8 mouse cellular contexts compared by ENCODE assay signal in genomic region chr15:102072963-102073558, GRCm38 (mm10). TPM values are rescaled to one million over a fixed set of nuclear protein-coding genes. Genes with fewer than 3 reads are reported as not detected.
DNase-seq lines count a peak whose midpoint lies in the region; ATAC-seq and TF ChIP-seq lines count a peak whose summit lies in the region.

No protein-coding gene starts in this region.

- H3K9ac ChIP-seq in lung, embryonic 15.5 days = peak overlapping the region; percentile 36; the same call in 1 of the 2 replicates
- no peak overlapping the region for H3K9ac ChIP-seq in intestine, postnatal 0 days (ENCODE audit: low read depth, low read length)
- no peak overlapping the region for H3K9ac ChIP-seq in neural tube, embryonic 14.5 days (replicated peaks; ENCODE audit: low read depth, low read length)

- H3K4me3 ChIP-seq in lung, embryonic 15.5 days = peak overlapping the region; percentile 98
- H3K4me3 ChIP-seq in embryonic fibroblast, embryonic 13.5 days (ENCODE audit: insufficient read depth, low read length) = peak overlapping the region; percentile 21; the same call in 1 of the 2 replicates
- H3K4me3 ChIP-seq in intestine, postnatal 0 days (ENCODE audit: low read depth, low read length) = peak overlapping the region; percentile 79; the same call in 1 of the 2 replicates
- H3K4me3 ChIP-seq in neural tube, embryonic 14.5 days (ENCODE audit: low read depth, low read length) = peak overlapping the region; percentile 97

- no peaks in the 10 kb centered on the region for H3K27me3 ChIP-seq in lung, embryonic 15.5 days
- H3K27me3 ChIP-seq in intestine, postnatal 0 days (replicated peaks; ENCODE audit: control insufficient read depth, insufficient read depth, low read length) = no peaks in the 10 kb centered on the region
- H3K27me3 ChIP-seq in neural tube, embryonic 14.5 days (ENCODE audit: control insufficient read depth, insufficient read depth, low read length) = peaks cover 4% of the 10 kb centered on the region; the same call in 1 of the 2 replicates

- peak; percentile 1; the same call in 1 of the 2 replicates for ATAC-seq in lung, embryonic 15.5 days (ENCODE audit: borderline replicate concordance, extremely low read depth, low FRiP score, low TSS enrichment)
- peak; percentile 1; the same call in 1 of the 2 replicates for ATAC-seq in intestine, postnatal 0 days
- peak; percentile 23 for ATAC-seq in neural tube, embryonic 14.5 days (ENCODE audit: low read depth)
- no peak for ATAC-seq in granulocyte monocyte progenitor cell, adult 5-6 weeks (replicated peaks; ENCODE audit: poor library complexity, severe bottlenecking)

- no peak for DNase-seq in lung, adult 18-20 months
- no peak for DNase-seq in cerebellum, postnatal 4 days (ENCODE audit: low spot score in 2 of 2)
- DNase-seq in left cerebral cortex, postnatal 10 days (ENCODE audit: extremely low spot score in 1 of 2, low spot score in 2 of 2) = no peak

- WGBS in lung, embryonic 15.5 days = 13% methylated on average over 6 of the region's 6 CpGs
- 9% methylated on average over 6 of the region's 6 CpGs for WGBS in intestine, postnatal 0 days
- WGBS in neural tube, embryonic 14.5 days = 16% methylated on average over 6 of the region's 6 CpGs

- intact Hi-C loops in left cerebral cortex, postnatal 10 days (cut with DNase I) = no loop called here

- H3K9me3 ChIP-seq in lung, embryonic 15.5 days = no peaks in the 10 kb centered on the region
- H3K9me3 ChIP-seq in intestine, postnatal 0 days (ENCODE audit: control insufficient read depth) = no peaks in the 10 kb centered on the region
- no peaks in the 10 kb centered on the region for H3K9me3 ChIP-seq in neural tube, embryonic 14.5 days (ENCODE audit: control insufficient read depth, low read length)

- no peaks in the 10 kb centered on the region for H3K36me3 ChIP-seq in lung, embryonic 15.5 days
- no peaks in the 10 kb centered on the region for H3K36me3 ChIP-seq in intestine, postnatal 0 days (ENCODE audit: control insufficient read depth, insufficient read depth)
- H3K36me3 ChIP-seq in neural tube, embryonic 14.5 days (ENCODE audit: control insufficient read depth, insufficient read depth, low read length) = no peaks in the 10 kb centered on the region

- no peak overlapping the region; the same call in 1 of the 2 replicates for H3K27ac ChIP-seq in lung, embryonic 15.5 days
- H3K27ac ChIP-seq in embryonic fibroblast, embryonic 13.5 days (ENCODE audit: insufficient read depth, low read length) = peak overlapping the region; percentile 20; the same call in 1 of the 2 replicates
- peak overlapping the region; percentile 61; the same call in 1 of the 2 replicates for H3K27ac ChIP-seq in intestine, postnatal 0 days (ENCODE audit: low read depth, low read length)
- H3K27ac ChIP-seq in neural tube, embryonic 14.5 days (ENCODE audit: low read depth, low read length) = no peak overlapping the region

- H3K4me1 ChIP-seq in lung, embryonic 15.5 days = peaks cover 32% of the 10 kb centered on the region
- H3K4me1 ChIP-seq in embryonic fibroblast, embryonic 13.5 days (ENCODE audit: control insufficient read depth, insufficient read depth, low read length) = peaks cover 4% of the 10 kb centered on the region; the same call in 1 of the 2 replicates
- H3K4me1 ChIP-seq in intestine, postnatal 0 days (replicated peaks; ENCODE audit: control insufficient read depth, insufficient read depth, low read length) = no peaks in the 10 kb centered on the region
- H3K4me1 ChIP-seq in neural tube, embryonic 14.5 days (ENCODE audit: control insufficient read depth, insufficient read depth, low read length) = peaks cover 21% of the 10 kb centered on the region

- H3K4me2 ChIP-seq in lung, embryonic 15.5 days = peak overlapping the region; percentile 80
- peak overlapping the region; percentile 55 for H3K4me2 ChIP-seq in intestine, postnatal 0 days (replicated peaks; ENCODE audit: low read depth)
- H3K4me2 ChIP-seq in neural tube, embryonic 14.5 days (ENCODE audit: low read depth, low read length) = peak overlapping the region; percentile 50

- no peak for TF ChIP-seq CTCF in embryonic fibroblast, embryonic 13.5 days (IDR thresholded peaks at IDR 0.05; ENCODE audit: borderline replicate concordance, insufficient read depth, low read length)
- TF ChIP-seq CTCF in intestine, postnatal 0 days (IDR thresholded peaks at IDR 0.05; ENCODE audit: low read depth) = no peak

- 0 out of 2 replicates have a peak, but pooled peaks have one; percentile 14 for TF ChIP-seq POLR2A in embryonic fibroblast, embryonic 13.5 days (IDR thresholded peaks at IDR 0.05; ENCODE audit: low read depth, low read length)

RNA-seq across cellular contexts. Expression of gene Eif4b, which starts 0.5 kb away (rescaled TPM):
- 118 and 121 TPM in 2 replicates for polyA plus RNA-seq in lung, embryonic 15.5 days (2015; fragmentation: Nextera tagmentation; extraction: Ambion mirVana)
- 309 and 317 TPM in 2 replicates for polyA plus RNA-seq in embryonic fibroblast, embryonic 13.5 days (2011; ENCODE audit: insufficient read length, low read depth, missing spikeins)
- polyA plus RNA-seq in intestine, postnatal 0 days (2015; fragmentation: Nextera tagmentation; extraction: Ambion mirVana) = 47.8 and 53.0 TPM in 2 replicates
- 77.6 and 96.9 TPM in 2 replicates for polyA plus RNA-seq in neural tube, embryonic 14.5 days (2014; fragmentation: Nextera tagmentation; extraction: Ambion mirVana)
- total RNA-seq in granulocyte monocyte progenitor cell, adult 5-6 weeks (2014; fragmentation: Nextera tagmentation) = 244 and 264 TPM in 2 replicates
- 450 TPM in 2 replicates for total RNA-seq in granulocyte monocyte progenitor cell, adult 5-6 weeks (2017)
- total RNA-seq in left cerebral cortex, postnatal 10 days (2021) = 100 to 1,000 TPM; 176 to 177 TPM

RNA-seq across cellular contexts. Expression of gene Tns2, which starts 27.2 kb away (rescaled TPM):
- 47.6 and 54.5 TPM in 2 replicates for polyA plus RNA-seq in lung, embryonic 15.5 days (2015; fragmentation: Nextera tagmentation; extraction: Ambion mirVana)
- polyA plus RNA-seq in embryonic fibroblast, embryonic 13.5 days (2011; ENCODE audit: insufficient read length, low read depth, missing spikeins) = 61.8 and 71.1 TPM in 2 replicates
- polyA plus RNA-seq in intestine, postnatal 0 days (2015; fragmentation: Nextera tagmentation; extraction: Ambion mirVana) = 11.7 and 15.0 TPM in 2 replicates
- 4.3 and 9.5 TPM in 2 replicates for polyA plus RNA-seq in neural tube, embryonic 14.5 days (2014; fragmentation: Nextera tagmentation; extraction: Ambion mirVana)
- 0.17 TPM in 1 of 2 replicates, not detected in the other for total RNA-seq in granulocyte monocyte progenitor cell, adult 5-6 weeks (2014; fragmentation: Nextera tagmentation)
- not detected in 2 replicates for total RNA-seq in granulocyte monocyte progenitor cell, adult 5-6 weeks (2017)
- 10 to 100 TPM; 12.2 to 13.1 TPM for total RNA-seq in left cerebral cortex, postnatal 10 days (2021)

RNA-seq across cellular contexts. Expression of gene Krt18, which starts 45.1 kb away (rescaled TPM):
- polyA plus RNA-seq in lung, embryonic 15.5 days (2015; fragmentation: Nextera tagmentation; extraction: Ambion mirVana) = 221 and 264 TPM in 2 replicates
- polyA plus RNA-seq in embryonic fibroblast, embryonic 13.5 days (2011; ENCODE audit: insufficient read length, low read depth, missing spikeins) = 1.6 and 8.2 TPM in 2 replicates
- 364 and 368 TPM in 2 replicates for polyA plus RNA-seq in intestine, postnatal 0 days (2015; fragmentation: Nextera tagmentation; extraction: Ambion mirVana)
- 0.61 and 0.75 TPM in 2 replicates for polyA plus RNA-seq in neural tube, embryonic 14.5 days (2014; fragmentation: Nextera tagmentation; extraction: Ambion mirVana)
- total RNA-seq in granulocyte monocyte progenitor cell, adult 5-6 weeks (2014; fragmentation: Nextera tagmentation) = 11.4 and 20.2 TPM in 2 replicates
- 12.4 and 24.9 TPM in 2 replicates for total RNA-seq in granulocyte monocyte progenitor cell, adult 5-6 weeks (2017)
- total RNA-seq in left cerebral cortex, postnatal 10 days (2021) = under 1 TPM in 1 of 2 experiments, not detected in 1; 0.77 TPM

Comparison
In these comparisons a context has a peak if more than half of its experiments do, and no peak if none do; other contexts are left out.
1. H3K27ac ChIP-seq: peak in embryonic fibroblast, embryonic 13.5 days (single experiment) and intestine, postnatal 0 days (single experiment); none in lung, embryonic 15.5 days (single experiment) and neural tube, embryonic 14.5 days (single experiment).
2. H3K4me3 ChIP-seq: peak in every context shown above with its lines; median percentile 98 in lung, embryonic 15.5 days; 97 in neural tube, embryonic 14.5 days; 79 in intestine, postnatal 0 days; 21 in embryonic fibroblast, embryonic 13.5 days.
3. RNA of gene Krt18, which starts 45.1 kb away (polyA plus RNA-seq): 364 to 368 TPM in intestine, postnatal 0 days and 221 to 264 TPM in lung, embryonic 15.5 days; 1.6 to 8.2 TPM in embryonic fibroblast, embryonic 13.5 days and 0.61 to 0.75 TPM in neural tube, embryonic 14.5 days; every median in the first group is over 10 times any median in the second.
4. Peak in every context shown above with its lines, with median percentiles within 50 percentile points of each other: H3K4me2 ChIP-seq.